Mouse (Mus musculus): ENCODE results near the gene Ssh2. TPM values are rescaled to one million over a fixed set of nuclear protein-coding genes. Genes with fewer than 3 reads are reported as not detected.

Gene Ssh2
- polyA plus RNA-seq, 1 experiment from 2014 or later, result 17.6 TPM

DNA sequence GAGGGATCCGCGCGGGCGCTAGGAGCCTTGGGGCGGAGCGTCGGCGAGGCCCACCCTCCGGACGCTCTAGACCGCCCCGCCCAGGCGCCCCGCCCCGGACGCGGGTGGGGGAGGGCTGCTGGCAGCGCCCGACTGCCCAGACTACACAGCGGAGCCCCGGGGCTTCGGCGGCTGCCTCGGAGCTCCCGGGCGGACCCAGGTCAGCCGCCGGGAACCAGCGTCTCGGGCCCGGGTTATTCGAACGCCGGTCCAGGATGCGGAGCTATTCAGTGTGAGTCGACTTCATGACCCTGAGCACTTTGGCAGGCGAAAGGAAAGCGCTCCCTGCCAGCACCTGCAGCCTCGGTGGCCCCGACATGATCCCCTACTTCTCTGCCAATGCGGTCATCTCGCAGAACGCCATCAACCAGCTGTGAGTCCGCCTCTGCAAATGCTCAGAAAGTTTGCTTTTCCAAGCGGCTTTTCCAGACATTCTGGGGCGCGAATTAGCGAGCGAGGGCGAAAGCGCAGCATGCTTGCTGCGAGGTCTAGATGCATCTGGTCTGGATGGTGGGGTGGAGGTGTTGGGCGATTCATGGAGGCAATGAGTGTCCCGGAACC, 132.2 kb downstream of the Ssh2 start:
- Histone ChIP-seq H3K9me3 (ENCODE audit: control insufficient read depth, low read length) (no peaks in the 10 kb centered on the region), H3K9ac (ENCODE audit: low read length) (peak overlapping the region; percentile 57), H3K27ac (ENCODE audit: low read depth, low read length) (no peak overlapping the region), H3K27me3 (ENCODE audit: control insufficient read depth, insufficient read depth, low read length) (no peaks in the 10 kb centered on the region), H3K4me3 (ENCODE audit: low read depth, low read length) (peak overlapping the region; percentile 53), H3K4me2 (ENCODE audit: low read depth, low read length, severe bottlenecking) (peak overlapping the region; percentile 94), H3K4me1 (replicated peaks; ENCODE audit: control insufficient read depth, insufficient read depth, low read length) (0 out of 2 replicates have a peak, but pooled peaks cover 2% of the 10 kb centered on the region), H3K36me3 (ENCODE audit: control insufficient read depth, insufficient read depth, low read length) (no peaks in the 10 kb centered on the region)
- DNase-seq (ENCODE audit: low spot score), result peak; percentile 92
- WGBS, result under 1% methylated on average over 54 of the region's 54 CpGs
- ATAC-seq (replicated peaks; ENCODE audit: low FRiP score), result peak; percentile 95

GRCm38 (mm10) chr11:77348985-77349384, 132.9 kb downstream of the Ssh2 start:
- H3K4me1 ChIP-seq (replicated peaks; ENCODE audit: control insufficient read depth, insufficient read depth, low read length), result 0 out of 2 replicates have a peak, but pooled peaks cover 2% of the 10 kb centered on the region
- ATAC-seq (replicated peaks; ENCODE audit: low FRiP score) (no peak), DNase-seq (ENCODE audit: low spot score) (no peak)
- H3K36me3 ChIP-seq (ENCODE audit: control insufficient read depth, insufficient read depth, low read length), result no peaks in the 10 kb centered on the region
- no peak overlapping the region for H3K9ac ChIP-seq (ENCODE audit: low read length)
- H3K4me2 ChIP-seq (ENCODE audit: low read depth, low read length, severe bottlenecking), result peak overlapping the region; percentile 94; the same call in 1 of the 2 replicates
- H3K9me3 ChIP-seq (ENCODE audit: control insufficient read depth, low read length), result no peaks in the 10 kb centered on the region
- no peak overlapping the region for H3K27ac ChIP-seq (ENCODE audit: low read depth, low read length)
- no peak overlapping the region for H3K4me3 ChIP-seq (ENCODE audit: low read depth, low read length)
- 28% methylated on average over 6 of the region's 6 CpGs for WGBS
- no peaks in the 10 kb centered on the region for H3K27me3 ChIP-seq (ENCODE audit: control insufficient read depth, insufficient read depth, low read length)

DNA sequence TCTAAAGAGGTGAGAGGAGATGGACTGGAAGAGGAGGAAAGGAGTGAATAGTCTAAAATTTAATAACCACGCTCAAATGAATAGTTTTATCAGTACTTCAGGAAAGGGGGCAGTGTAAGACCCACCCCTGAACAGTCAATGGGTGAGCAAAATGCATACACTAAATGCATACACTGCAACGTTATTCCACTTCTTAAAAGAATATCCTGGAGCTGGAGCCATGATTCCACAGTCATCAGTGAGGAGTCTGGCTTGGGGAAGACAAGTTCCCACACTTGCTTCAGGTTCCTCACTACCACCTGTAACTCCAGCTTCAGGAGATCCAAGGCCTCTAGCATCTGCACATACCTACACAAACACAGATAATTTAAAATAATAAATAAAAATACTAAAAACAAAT, 133.6 kb downstream of the Ssh2 start:
- Histone ChIP-seq H3K9ac (ENCODE audit: low read length) (no peak overlapping the region), H3K36me3 (ENCODE audit: control insufficient read depth, insufficient read depth, low read length) (no peaks in the 10 kb centered on the region), H3K4me2 (ENCODE audit: low read depth, low read length, severe bottlenecking) (no peak overlapping the region), H3K27me3 (ENCODE audit: control insufficient read depth, insufficient read depth, low read length) (no peaks in the 10 kb centered on the region), H3K9me3 (ENCODE audit: control insufficient read depth, low read length) (no peaks in the 10 kb centered on the region), H3K4me3 (ENCODE audit: low read depth, low read length) (no peak overlapping the region), H3K4me1 (replicated peaks; ENCODE audit: control insufficient read depth, insufficient read depth, low read length) (0 out of 2 replicates have a peak, but pooled peaks cover 2% of the 10 kb centered on the region), H3K27ac (ENCODE audit: low read depth, low read length) (no peak overlapping the region)
- DNase-seq (ENCODE audit: low spot score) (no peak), ATAC-seq (replicated peaks; ENCODE audit: low FRiP score) (no peak)
- WGBS, result 81% methylated on average over 2 of the region's 2 CpGs

DNA sequence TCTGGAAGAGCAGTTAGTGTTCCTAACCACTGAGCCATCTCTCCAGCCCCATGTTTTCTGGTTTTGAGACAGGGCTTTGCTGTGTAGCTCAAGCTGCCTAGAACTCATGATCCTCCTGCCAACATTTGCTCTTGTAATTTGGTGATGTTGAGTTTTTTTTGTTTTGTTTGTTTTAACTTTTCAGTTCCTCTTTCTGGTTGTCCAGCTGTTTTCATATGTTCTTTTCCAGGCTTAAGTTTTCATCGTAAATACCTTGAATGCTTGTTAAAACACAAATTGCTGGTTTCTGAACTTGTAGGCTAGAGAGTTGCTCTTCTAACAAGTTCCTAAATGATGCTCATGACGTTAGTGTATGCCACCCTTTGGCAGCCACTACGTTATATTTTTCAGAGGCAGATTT, 139.0 kb downstream of the Ssh2 start:
- H3K9ac ChIP-seq (ENCODE audit: low read length), result no peak overlapping the region
- H3K27ac ChIP-seq (ENCODE audit: low read depth, low read length), result no peak overlapping the region
- no peak for ATAC-seq (replicated peaks; ENCODE audit: low FRiP score)
- no peaks in the 10 kb centered on the region for H3K4me1 ChIP-seq (replicated peaks; ENCODE audit: control insufficient read depth, insufficient read depth, low read length)
- no peaks in the 10 kb centered on the region for H3K27me3 ChIP-seq (ENCODE audit: control insufficient read depth, insufficient read depth, low read length)
- H3K4me3 ChIP-seq (ENCODE audit: low read depth, low read length), result no peak overlapping the region
- no peak overlapping the region for H3K4me2 ChIP-seq (ENCODE audit: low read depth, low read length, severe bottlenecking)
- H3K9me3 ChIP-seq (ENCODE audit: control insufficient read depth, low read length), result no peaks in the 10 kb centered on the region
- DNase-seq (ENCODE audit: low spot score), result no peak
- 90% methylated on average over 3 of the region's 3 CpGs for WGBS
- no peaks in the 10 kb centered on the region for H3K36me3 ChIP-seq (ENCODE audit: control insufficient read depth, insufficient read depth, low read length)

DNA sequence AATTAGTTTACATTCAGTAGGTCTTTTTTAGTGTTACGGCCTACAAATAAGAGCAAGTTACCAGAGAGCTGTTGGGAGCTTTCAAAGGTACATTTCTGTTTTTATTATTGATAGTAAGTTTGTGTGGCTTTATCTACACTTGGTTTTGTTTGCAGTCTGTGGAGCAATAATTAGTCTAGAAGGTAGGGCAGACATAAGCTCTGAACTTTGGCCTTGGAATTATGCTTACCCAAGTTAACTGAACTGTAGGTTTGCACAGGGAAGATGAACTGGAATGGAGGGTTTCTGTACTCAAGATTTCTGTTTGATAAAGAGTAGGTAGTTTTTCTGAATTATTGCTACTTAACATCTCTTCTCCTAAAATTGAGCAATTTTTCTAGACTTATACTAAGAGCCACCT, 141.8 kb downstream of the Ssh2 start:
- Histone ChIP-seq H3K27ac (ENCODE audit: low read depth, low read length) (no peak overlapping the region), H3K27me3 (ENCODE audit: control insufficient read depth, insufficient read depth, low read length) (no peaks in the 10 kb centered on the region), H3K9me3 (ENCODE audit: control insufficient read depth, low read length) (no peaks in the 10 kb centered on the region), H3K9ac (ENCODE audit: low read length) (no peak overlapping the region), H3K4me2 (ENCODE audit: low read depth, low read length, severe bottlenecking) (no peak overlapping the region), H3K4me1 (replicated peaks; ENCODE audit: control insufficient read depth, insufficient read depth, low read length) (no peaks in the 10 kb centered on the region), H3K4me3 (ENCODE audit: low read depth, low read length) (no peak overlapping the region), H3K36me3 (ENCODE audit: control insufficient read depth, insufficient read depth, low read length) (no peaks in the 10 kb centered on the region)
- DNase-seq (ENCODE audit: low spot score) (no peak), ATAC-seq (replicated peaks; ENCODE audit: low FRiP score) (no peak)
- WGBS, result 93% methylated on average over 1 of the region's 1 CpGs

- ATAC-seq (replicated peaks; ENCODE audit: low FRiP score), result no peak
- Histone ChIP-seq H3K9me3 (ENCODE audit: control insufficient read depth, low read length) (no peaks in the 10 kb centered on the region), H3K36me3 (ENCODE audit: control insufficient read depth, insufficient read depth, low read length) (no peaks in the 10 kb centered on the region), H3K27me3 (ENCODE audit: control insufficient read depth, insufficient read depth, low read length) (no peaks in the 10 kb centered on the region), H3K4me2 (ENCODE audit: low read depth, low read length, severe bottlenecking) (no peak overlapping the region), H3K4me1 (replicated peaks; ENCODE audit: control insufficient read depth, insufficient read depth, low read length) (no peaks in the 10 kb centered on the region), H3K27ac (ENCODE audit: low read depth, low read length) (no peak overlapping the region), H3K9ac (ENCODE audit: low read length) (no peak overlapping the region), H3K4me3 (ENCODE audit: low read depth, low read length) (no peak overlapping the region)
- DNase-seq (ENCODE audit: low spot score), result no peak
- WGBS, result 79% methylated on average over 2 of the region's 2 CpGs
Observed at GRCm38 (mm10) chr11:77363476-77363875, 147.4 kb downstream of the Ssh2 start.

DNA sequence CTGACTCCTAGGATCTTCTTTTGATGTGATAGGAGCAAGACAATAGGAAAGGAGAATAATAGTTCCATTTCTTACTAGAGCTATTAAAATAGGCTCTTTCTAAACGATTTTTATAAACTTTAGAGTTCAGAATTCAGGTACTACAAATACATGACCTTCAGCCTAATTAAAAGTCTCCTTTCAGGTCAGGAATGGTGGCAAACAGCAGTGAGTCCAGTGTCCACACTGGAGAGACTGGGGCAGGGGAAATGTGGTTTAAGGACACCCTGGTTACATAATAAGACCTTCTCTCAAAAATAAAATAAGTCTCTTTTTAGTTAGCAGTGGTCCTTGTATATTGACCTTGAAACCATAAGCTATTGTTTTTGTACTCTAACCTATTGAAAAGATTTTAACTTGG, 148.3 kb downstream of the Ssh2 start:
- Histone ChIP-seq H3K36me3 (ENCODE audit: control insufficient read depth, insufficient read depth, low read length) (no peaks in the 10 kb centered on the region), H3K9me3 (ENCODE audit: control insufficient read depth, low read length) (no peaks in the 10 kb centered on the region), H3K27me3 (ENCODE audit: control insufficient read depth, insufficient read depth, low read length) (no peaks in the 10 kb centered on the region), H3K4me2 (ENCODE audit: low read depth, low read length, severe bottlenecking) (no peak overlapping the region), H3K9ac (ENCODE audit: low read length) (no peak overlapping the region), H3K4me1 (replicated peaks; ENCODE audit: control insufficient read depth, insufficient read depth, low read length) (no peaks in the 10 kb centered on the region), H3K4me3 (ENCODE audit: low read depth, low read length) (no peak overlapping the region), H3K27ac (ENCODE audit: low read depth, low read length) (no peak overlapping the region)
- 64% methylated on average over 1 of the region's 1 CpGs for WGBS
- ATAC-seq (replicated peaks; ENCODE audit: low FRiP score), result no peak
- no peak for DNase-seq (ENCODE audit: low spot score)

GRCm38 (mm10) chr11:77365706-77366386, 149.8 kb downstream of the Ssh2 start:
- Histone ChIP-seq H3K9ac (ENCODE audit: low read length) (no peak overlapping the region), H3K9me3 (ENCODE audit: control insufficient read depth, low read length) (no peaks in the 10 kb centered on the region), H3K4me1 (replicated peaks; ENCODE audit: control insufficient read depth, insufficient read depth, low read length) (no peaks in the 10 kb centered on the region), H3K27me3 (ENCODE audit: control insufficient read depth, insufficient read depth, low read length) (no peaks in the 10 kb centered on the region), H3K36me3 (ENCODE audit: control insufficient read depth, insufficient read depth, low read length) (no peaks in the 10 kb centered on the region), H3K4me2 (ENCODE audit: low read depth, low read length, severe bottlenecking) (no peak overlapping the region), H3K4me3 (ENCODE audit: low read depth, low read length) (no peak overlapping the region), H3K27ac (ENCODE audit: low read depth, low read length) (no peak overlapping the region)
- no peak for ATAC-seq (replicated peaks; ENCODE audit: low FRiP score)
- no peak for DNase-seq (ENCODE audit: low spot score)
- WGBS, result 93% methylated on average over 6 of the region's 6 CpGs

All from forebrain, embryonic 11.5 days (tissue).